Mouse (Mus musculus): Measurements from ENCODE around the gene Efl1.

- TF ChIP-seq CTCF (conservative IDR thresholded peaks at IDR 0.05 in 1 of 2, IDR thresholded peaks at IDR 0.05 in 1 of 2; ENCODE audit: low read depth in 2 of 2, low read length in 2 of 2), result no peak
- no peak for TF ChIP-seq JUN (IDR thresholded peaks at IDR 0.05; ENCODE audit: insufficient read depth, low read depth, low read length)
- no peak for TF ChIP-seq NRF1 (IDR thresholded peaks at IDR 0.05; ENCODE audit: low read depth, low read length)
- no peak for TF ChIP-seq SMC3 (IDR thresholded peaks at IDR 0.05; ENCODE audit: low read depth, low read length)
- no peak for TF ChIP-seq POLR2A (IDR thresholded peaks at IDR 0.05; ENCODE audit: low read depth, low read length)
- TF ChIP-seq ZNF384 (IDR thresholded peaks at IDR 0.05; ENCODE audit: low read depth, low read length), result no peak
- TF ChIP-seq PAX5 (IDR thresholded peaks at IDR 0.05; ENCODE audit: low read length), result no peak
- TF ChIP-seq RAD21 (IDR thresholded peaks at IDR 0.05; ENCODE audit: low read depth, low read length), result no peak
- no peak for TF ChIP-seq GABPA (IDR thresholded peaks at IDR 0.05; ENCODE audit: insufficient replicate concordance, low read depth, low read length)
- TF ChIP-seq MAFK (IDR thresholded peaks at IDR 0.05; ENCODE audit: insufficient replicate concordance, low read length), result no peak
These were observed 43.0 kb upstream of the Efl1 start for GRCm38 (mm10) chr7:82605425-82605824.
